Mouse (Mus musculus) 3T3-L1 (cell line): ENCODE data around the gene Ankrd54.
A peak's percentile ranks its signal among the peaks of the same experiment; 100 is the strongest.

Experiments
- DNase-seq: peaks from one replicate; pipeline ENCODE4 v3.0.0-alpha.2; 2015; ENCODE audit warnings: low read depth, low spot score

Gene Ankrd54

DNA sequence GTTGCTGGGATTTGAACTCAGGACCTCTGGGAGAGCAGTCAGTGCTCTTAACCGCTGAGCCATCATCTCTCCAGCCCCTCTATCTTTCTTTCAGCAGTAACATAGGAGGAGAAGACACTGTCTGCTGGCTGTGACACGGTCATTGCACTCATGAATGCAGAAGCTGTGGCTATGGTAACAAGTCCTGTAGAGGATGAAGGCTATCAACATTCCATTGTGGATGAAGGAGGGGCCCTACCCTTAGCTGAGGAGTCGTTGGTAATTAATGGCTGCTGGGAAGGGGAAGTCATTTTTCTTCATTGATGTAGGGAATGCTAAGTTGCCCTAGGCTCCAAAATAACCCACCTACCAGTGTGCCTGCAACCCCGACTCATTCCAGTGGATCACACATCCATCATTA lies 44.5 kb downstream of the Ankrd54 start:
- DNase-seq, result no peak

- no peak for DNase-seq
Measured at GRCm38 (mm10) chr15:79013382-79013781, 49.3 kb downstream of the Ankrd54 start.

DNA sequence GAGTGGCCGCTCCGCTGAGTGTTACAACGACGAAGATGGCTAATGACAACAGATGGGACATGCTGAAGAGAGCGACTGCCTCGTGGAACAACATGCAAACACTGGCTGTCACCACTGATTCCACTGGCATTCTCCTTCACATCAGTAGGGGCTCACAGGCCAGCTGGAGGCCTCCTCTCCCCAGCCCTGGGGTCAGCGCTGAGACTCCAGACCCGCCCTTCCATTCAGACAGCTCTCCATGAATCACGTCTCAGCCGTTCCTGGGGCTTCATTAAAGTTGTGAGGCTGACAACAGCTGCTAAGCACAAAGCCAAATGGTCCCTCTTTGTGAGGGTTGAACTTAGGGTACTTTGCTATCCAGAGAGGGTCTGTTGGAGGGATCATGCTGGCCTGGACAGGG lies 51.1 kb downstream of the Ankrd54 start:
- no peak for DNase-seq

DNA sequence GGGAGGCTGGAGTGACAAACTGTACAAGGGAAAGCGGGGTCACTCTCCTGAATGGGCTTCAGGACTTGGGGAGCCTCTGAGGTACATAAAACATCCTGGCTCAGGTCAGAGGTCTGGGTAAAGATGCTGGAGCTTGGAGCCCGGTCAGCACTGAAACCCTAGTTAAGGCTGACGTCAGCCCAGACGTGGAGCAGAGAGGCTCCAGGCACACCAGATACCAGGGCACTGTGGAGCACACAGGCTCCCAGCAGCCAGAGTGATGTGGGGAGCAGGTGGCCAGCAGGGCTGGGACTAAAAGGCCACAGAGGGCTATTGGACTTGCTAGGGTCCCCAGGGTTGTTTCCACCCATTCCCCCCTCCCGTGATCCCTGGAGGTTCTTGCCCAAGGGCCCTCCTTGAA lies 53.0 kb downstream of the Ankrd54 start:
- no peak for DNase-seq

- peak; percentile 51 for DNase-seq
Measured at GRCm38 (mm10) chr15:79007836-79008235, 54.9 kb downstream of the Ankrd54 start.

- DNase-seq, result no peak
Measured at GRCm38 (mm10) chr15:79007059-79007458, 55.6 kb downstream of the Ankrd54 start.

- no peak for DNase-seq
Measured at GRCm38 (mm10) chr15:79006638-79007037, 56.1 kb downstream of the Ankrd54 start.

DNA sequence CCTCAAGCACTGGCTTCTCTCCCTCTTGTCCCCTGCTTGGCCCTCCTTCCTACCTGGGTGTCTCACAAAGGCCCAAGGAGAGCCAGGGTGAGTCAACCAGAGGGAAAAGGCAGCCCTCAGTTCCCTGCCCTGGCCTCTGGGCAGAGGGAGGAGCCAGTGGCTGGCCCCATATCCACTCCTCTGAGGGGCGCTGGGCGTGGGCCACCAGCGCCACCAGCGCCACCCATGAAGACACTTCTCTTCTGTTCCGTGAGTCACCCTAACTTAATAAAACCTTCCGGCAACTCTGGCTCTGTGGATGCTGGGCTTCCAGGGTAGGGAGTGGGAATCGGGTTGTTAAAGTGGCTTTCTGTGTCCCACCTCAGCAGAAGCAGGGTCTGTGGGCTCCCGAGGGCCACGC lies 57.1 kb downstream of the Ankrd54 start:
- DNase-seq, result no peak
